Mouse (Mus musculus) megakaryocyte, embryonic 14.5 days (primary cell): Measurements from ENCODE around the gene Oip5.

Experiments used
- FLI1 ChIP-seq: IDR thresholded peaks from 2 replicates; pipeline ENCODE4 v1.6.1; 2012; ENCODE audit warnings: low read length, inconsistent platforms, mixed read lengths
- GATA1 ChIP-seq: IDR thresholded peaks from 3 replicates; pipeline ENCODE4 v1.6.1; 2012; ENCODE audit warnings: mixed read lengths, low read length, inconsistent platforms, borderline replicate concordance

DNA sequence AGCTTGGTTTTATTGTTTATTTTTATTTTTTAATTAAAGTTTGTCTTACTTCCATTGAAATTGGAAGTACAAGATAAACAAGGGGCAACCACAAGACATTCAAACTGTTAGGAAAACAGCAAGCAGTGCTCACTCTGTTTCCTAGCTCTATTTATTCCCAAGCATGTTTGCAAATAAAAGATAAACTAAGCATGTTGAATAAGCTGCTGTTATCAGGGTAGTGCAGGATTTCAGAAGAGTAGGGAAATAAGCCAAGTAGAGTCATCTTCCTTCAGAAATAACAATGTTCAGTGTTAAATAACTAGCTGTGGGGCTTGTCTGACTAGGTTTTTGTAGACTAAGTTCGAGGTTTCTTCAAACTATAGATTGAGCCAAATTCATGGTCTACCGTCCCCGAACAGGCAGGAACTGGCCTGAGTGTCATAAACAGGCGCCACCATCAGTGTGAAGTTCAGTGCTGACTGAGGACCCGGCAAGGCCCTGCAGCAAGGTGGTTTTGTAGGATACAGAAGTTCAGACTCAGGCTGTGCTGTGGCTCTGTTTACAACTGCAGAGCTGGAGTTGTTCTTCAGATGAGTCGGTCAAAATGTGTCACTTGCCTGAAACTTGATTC lies 12.8 kb downstream of the Oip5 start:
- no peak for TF ChIP-seq GATA1
- no peak for TF ChIP-seq FLI1
